ENCODE assay signal across 8 mouse cellular contexts in genomic region chr4:46827471-46827870, GRCm38 (mm10).
DNase-seq lines count a peak whose midpoint lies in the region; ATAC-seq and TF ChIP-seq lines count a peak whose summit lies in the region.

No protein-coding gene starts in this region.

- peak overlapping the region; percentile 65 for H3K27ac ChIP-seq in hindbrain, embryonic 10.5 days
- H3K27ac ChIP-seq in hindbrain, embryonic 14.5 days = no peak overlapping the region; the same call in 1 of the 2 replicates
- H3K27ac ChIP-seq in cortical plate, adult 2 months (ENCODE audit: insufficient read depth, low read length) = peak overlapping the region; percentile 91
- H3K27ac ChIP-seq in neural tube, embryonic 15.5 days (replicated peaks) = 0 out of 2 replicates have a peak overlapping the region, but pooled peaks have one; percentile 10

- no peaks in the 10 kb centered on the region for H3K36me3 ChIP-seq in hindbrain, embryonic 10.5 days
- no peaks in the 10 kb centered on the region for H3K36me3 ChIP-seq in hindbrain, embryonic 14.5 days (replicated peaks; ENCODE audit: control insufficient read depth, insufficient read depth)
- H3K36me3 ChIP-seq in neural tube, embryonic 15.5 days = no peaks in the 10 kb centered on the region

- no peak for TF ChIP-seq POLR2A in cortical plate, adult 2 months (IDR thresholded peaks at IDR 0.05; ENCODE audit: extremely low read depth, insufficient read depth, low read length)

- no peak overlapping the region for H3K4me3 ChIP-seq in hindbrain, embryonic 10.5 days
- H3K4me3 ChIP-seq in hindbrain, embryonic 14.5 days (replicated peaks; ENCODE audit: low read length) = no peak overlapping the region
- no peak overlapping the region for H3K4me3 ChIP-seq in cortical plate, adult 2 months (ENCODE audit: insufficient read depth, low read length)
- no peak overlapping the region for H3K4me3 ChIP-seq in neural tube, embryonic 15.5 days (replicated peaks)

- DNase-seq in hindbrain, embryonic 10.5 days (ENCODE audit: low spot score) = peak; percentile 44
- no peak for DNase-seq in hindbrain, embryonic 14.5 days (ENCODE audit: low spot score)
- peak; percentile 61 to 69 for DNase-seq in layer of hippocampus, adult 8-10 months (ENCODE audit: low spot score in 2 of 2)
- no peak for DNase-seq in thymus, postnatal 25 days
- DNase-seq in adrenal gland, postnatal 14 days = no peak
- no peak for DNase-seq in testis, postnatal 14 days (ENCODE audit: low spot score)

- TF ChIP-seq CTCF in cortical plate, adult 2 months (IDR thresholded peaks at IDR 0.05; ENCODE audit: extremely low read depth, insufficient read depth, low read length) = no peak

- ATAC-seq in hindbrain, embryonic 14.5 days (ENCODE audit: low FRiP score) = no peak
- ATAC-seq in neural tube, embryonic 15.5 days (ENCODE audit: low FRiP score) = no peak; the same call in 1 of the 2 replicates

- no peaks in the 10 kb centered on the region for H3K27me3 ChIP-seq in hindbrain, embryonic 10.5 days (ENCODE audit: insufficient read depth, poor library complexity, severe bottlenecking)
- H3K27me3 ChIP-seq in hindbrain, embryonic 14.5 days (ENCODE audit: control insufficient read depth, insufficient read depth, low read length) = no peaks in the 10 kb centered on the region
- H3K27me3 ChIP-seq in neural tube, embryonic 15.5 days (replicated peaks) = no peaks in the 10 kb centered on the region

- no peaks in the 10 kb centered on the region for H3K9me3 ChIP-seq in hindbrain, embryonic 10.5 days
- H3K9me3 ChIP-seq in hindbrain, embryonic 14.5 days (ENCODE audit: control insufficient read depth, low read length) = no peaks in the 10 kb centered on the region
- H3K9me3 ChIP-seq in neural tube, embryonic 15.5 days (replicated peaks) = no peaks in the 10 kb centered on the region

- H3K9ac ChIP-seq in hindbrain, embryonic 14.5 days = no peak overlapping the region
- H3K9ac ChIP-seq in neural tube, embryonic 15.5 days (replicated peaks) = no peak overlapping the region

- H3K4me1 ChIP-seq in hindbrain, embryonic 10.5 days (replicated peaks) = peaks cover 43% of the 10 kb centered on the region
- H3K4me1 ChIP-seq in hindbrain, embryonic 14.5 days (replicated peaks; ENCODE audit: control insufficient read depth, insufficient read depth, low read length) = peaks cover 7% of the 10 kb centered on the region; the same call in 1 of the 2 replicates
- peaks cover 19% of the 10 kb centered on the region for H3K4me1 ChIP-seq in cortical plate, adult 2 months (ENCODE audit: control insufficient read depth, insufficient read depth, low read length)
- peaks cover 20% of the 10 kb centered on the region for H3K4me1 ChIP-seq in neural tube, embryonic 15.5 days

- no peak overlapping the region for H3K4me2 ChIP-seq in hindbrain, embryonic 14.5 days (replicated peaks)
- H3K4me2 ChIP-seq in neural tube, embryonic 15.5 days = no peak overlapping the region

- WGBS in hindbrain, embryonic 10.5 days = 58% methylated on average over 9 of the region's 9 CpGs
- WGBS in hindbrain, embryonic 14.5 days = 44% methylated on average over 9 of the region's 9 CpGs
- 47% methylated on average over 9 of the region's 9 CpGs for WGBS in neural tube, embryonic 15.5 days

Comparison
In these comparisons a context has a peak if more than half of its experiments do, and no peak if none do; other contexts are left out.
1. DNase-seq: peak in hindbrain, embryonic 10.5 days (single experiment) and layer of hippocampus, adult 8-10 months (2 of 2); none in hindbrain, embryonic 14.5 days (single experiment), thymus, postnatal 25 days (single experiment), adrenal gland, postnatal 14 days (single experiment) and testis, postnatal 14 days (single experiment).